Mouse (Mus musculus): ENCODE results near the gene Vat1l.

The Vat1l gene

GRCm38 (mm10) chr8:114390465-114391254 is 185.2 kb downstream of the Vat1l start:
- in situ Hi-C loops (cut with MboI) = no loop called here

GRCm38 (mm10) chr8:114398326-114398725 is 192.9 kb downstream of the Vat1l start:
- in situ Hi-C loops (cut with MboI) = no loop called here

- in situ Hi-C loops (cut with MboI) = no loop called here
These were observed 193.9 kb downstream of the Vat1l start for GRCm38 (mm10) chr8:114399273-114399672.

- in situ Hi-C loops (cut with MboI) = no loop called here
These were observed 196.3 kb downstream of the Vat1l start for GRCm38 (mm10) chr8:114401679-114402078.

- in situ Hi-C loops (cut with MboI) = no loop called here
These were observed 206.0 kb downstream of the Vat1l start for GRCm38 (mm10) chr8:114411421-114411820.

- in situ Hi-C loops (cut with MboI) = no loop called here
These were observed 212.4 kb downstream of the Vat1l start, which contains the start of gene Clec3a for GRCm38 (mm10) chr8:114417786-114418185. Clec3a (plus strand) TSS chr8:114418086.

GRCm38 (mm10) chr8:114418486-114418885 is 213.1 kb downstream of the Vat1l start:
- in situ Hi-C loops (cut with MboI) = no loop called here

GRCm38 (mm10) chr8:114418904-114419303 is 213.5 kb downstream of the Vat1l start:
- in situ Hi-C loops (cut with MboI) = no loop called here

- in situ Hi-C loops (cut with MboI) = no loop called here
These were observed 216.1 kb downstream of the Vat1l start for GRCm38 (mm10) chr8:114421544-114421943.
